Mouse (Mus musculus) midbrain, embryonic 11.5 days (tissue): ENCODE measurements at regions not wholly inside any gene's neighbourhood (a gene's known extent, or its start where the extent isn't known, plus 50 kb on each side); places are given as distances from the start of the nearest gene placed in this dataset.

Source experiments
- ATAC-seq: fragments of 200-750 bp; cut with Nextera tagmentation; 2 replicates; pipeline ENCODE4 v1.8.0; 2017; ENCODE audit warnings: moderate TSS enrichment, moderate library complexity; ENCODE audit not compliant: low FRiP score
- DNase-seq: peaks from one replicate; pipeline ENCODE4 v3.0.0; 2015; ENCODE audit warnings: low spot score; ENCODE audit errors: missing footprints
- H3K27ac ChIP-seq: fragments of 300-500 bp; sonication (generic); 2 replicates; pipeline ENCODE4 v1.5.1; 2014; ENCODE audit warnings: low read depth, low read length
- H3K27me3 ChIP-seq: fragments of 300-500 bp; sonication (generic); 2 replicates; pipeline ENCODE4 v1.6.1; 2014; ENCODE audit warnings: mild to moderate bottlenecking, low read length, moderate library complexity, mixed read lengths; ENCODE audit not compliant: control insufficient read depth, insufficient read depth
- H3K36me3 ChIP-seq: fragments of 300-500 bp; sonication (generic); 2 replicates; pipeline ENCODE4 v1.6.1; 2014; ENCODE audit warnings: mild to moderate bottlenecking, low read length, moderate library complexity, mixed read lengths; ENCODE audit not compliant: control insufficient read depth, insufficient read depth
- H3K4me1 ChIP-seq: fragments of 300-500 bp; sonication (generic); 2 replicates; pipeline ENCODE4 v1.6.1; 2014; ENCODE audit warnings: low read length; ENCODE audit not compliant: control insufficient read depth, insufficient read depth
- H3K4me2 ChIP-seq: fragments of 300-500 bp; sonication (generic); 2 replicates; pipeline ENCODE4 v1.6.1; 2014; ENCODE audit warnings: mild to moderate bottlenecking, moderate library complexity
- H3K4me3 ChIP-seq: fragments of 300-500 bp; sonication (generic); 2 replicates; pipeline ENCODE4 v1.5.1; 2014; ENCODE audit warnings: low read depth, low read length
- H3K9ac ChIP-seq: fragments of 300-500 bp; sonication (generic); 2 replicates; pipeline ENCODE4 v1.6.1; 2014; ENCODE audit warnings: low read length
- H3K9me3 ChIP-seq: fragments of 300-500 bp; sonication (generic); 2 replicates; pipeline ENCODE4 v1.6.1; 2016; ENCODE audit warnings: low read length; ENCODE audit not compliant: control insufficient read depth
- WGBS: fragments of 180-500 bp; shearing (Covaris S2); extraction: QIAGEN DNeasy Blood & Tissue Kit; methylation state at CpG from one replicate; pipeline ENCODE4 v1.1.7; 2014; 5-methylcytosine and 5-hydroxymethylcytosine counted together

- no peak for DNase-seq
- Histone ChIP-seq H3K4me2 (no peak overlapping the region), H3K4me3 (no peak overlapping the region), H3K27me3 (no peaks in the 10 kb centered on the region), H3K9me3 (no peaks in the 10 kb centered on the region), H3K27ac (no peak overlapping the region), H3K9ac (no peak overlapping the region), H3K36me3 (no peaks in the 10 kb centered on the region), H3K4me1 (no peaks in the 10 kb centered on the region; the same call in 1 of the 2 replicates)
- no peak for ATAC-seq
- WGBS = 88% methylated on average over 16 of the region's 16 CpGs
Measured at GRCm38 (mm10) chr9:116231351-116232311, 56.5 kb upstream of the Tgfbr2 start.

GRCm38 (mm10) chr9:116230346-116230745, 55.2 kb upstream of the Tgfbr2 start:
- Histone ChIP-seq H3K4me1 (no peaks in the 10 kb centered on the region; the same call in 1 of the 2 replicates), H3K9ac (no peak overlapping the region), H3K27me3 (no peaks in the 10 kb centered on the region), H3K4me2 (no peak overlapping the region), H3K9me3 (no peaks in the 10 kb centered on the region), H3K36me3 (no peaks in the 10 kb centered on the region), H3K27ac (no peak overlapping the region), H3K4me3 (no peak overlapping the region)
- ATAC-seq (no peak), DNase-seq (no peak)
- WGBS = 86% methylated on average over 7 of the region's 7 CpGs

GRCm38 (mm10) chr9:116228443-116228842, 53.3 kb upstream of the Tgfbr2 start:
- H3K4me2 ChIP-seq = no peak overlapping the region
- H3K36me3 ChIP-seq = no peaks in the 10 kb centered on the region
- no peaks in the 10 kb centered on the region; the same call in 1 of the 2 replicates for H3K4me1 ChIP-seq
- no peak overlapping the region for H3K9ac ChIP-seq
- DNase-seq = no peak
- no peak overlapping the region for H3K27ac ChIP-seq
- no peaks in the 10 kb centered on the region for H3K9me3 ChIP-seq
- no peak overlapping the region for H3K4me3 ChIP-seq
- no peaks in the 10 kb centered on the region for H3K27me3 ChIP-seq
- no peak for ATAC-seq
- 82% methylated on average over 9 of the region's 9 CpGs for WGBS

- Histone ChIP-seq H3K4me1 (no peaks in the 10 kb centered on the region; the same call in 1 of the 2 replicates), H3K36me3 (no peaks in the 10 kb centered on the region), H3K9me3 (no peaks in the 10 kb centered on the region), H3K4me3 (no peak overlapping the region), H3K4me2 (no peak overlapping the region), H3K27ac (no peak overlapping the region), H3K9ac (no peak overlapping the region), H3K27me3 (no peaks in the 10 kb centered on the region)
- no peak for DNase-seq
- ATAC-seq = no peak
- 85% methylated on average over 7 of the region's 7 CpGs for whole genome bisulfite sequencing
Measured at GRCm38 (mm10) chr9:116227738-116228137, 52.6 kb upstream of the Tgfbr2 start.
